Mouse (Mus musculus): ENCODE data around the gene Fhit.

DNA sequence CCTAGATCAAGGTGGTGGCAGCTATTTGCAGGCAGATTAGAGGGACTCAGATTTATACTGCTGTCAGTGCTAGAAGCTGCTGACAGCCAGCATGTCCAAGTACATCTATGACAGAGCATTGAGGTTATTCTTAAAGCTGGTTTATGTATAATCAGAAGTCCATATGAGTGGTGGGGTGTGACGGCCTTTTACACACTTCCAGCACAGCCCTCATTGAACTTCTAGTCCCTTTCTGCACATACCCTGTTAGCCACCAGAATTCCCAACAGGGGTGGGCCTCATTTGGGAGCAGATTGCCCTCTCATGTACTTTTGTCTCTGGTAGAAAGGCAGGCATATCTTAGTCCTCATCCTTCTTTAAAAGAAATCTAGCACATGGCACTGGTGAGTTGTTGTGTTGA, 817.8 kb downstream of the Fhit start:
- TF ChIP-seq POLR2A (IDR thresholded peaks at IDR 0.05; ENCODE audit: borderline replicate concordance, extremely low read depth, low read depth, low read length) (no peak), CTCF (IDR thresholded peaks at IDR 0.05; ENCODE audit: insufficient read depth, low read length) (no peak)
